Mouse (Mus musculus): ENCODE results near the gene Cela1.

Cela1 gene

DNA sequence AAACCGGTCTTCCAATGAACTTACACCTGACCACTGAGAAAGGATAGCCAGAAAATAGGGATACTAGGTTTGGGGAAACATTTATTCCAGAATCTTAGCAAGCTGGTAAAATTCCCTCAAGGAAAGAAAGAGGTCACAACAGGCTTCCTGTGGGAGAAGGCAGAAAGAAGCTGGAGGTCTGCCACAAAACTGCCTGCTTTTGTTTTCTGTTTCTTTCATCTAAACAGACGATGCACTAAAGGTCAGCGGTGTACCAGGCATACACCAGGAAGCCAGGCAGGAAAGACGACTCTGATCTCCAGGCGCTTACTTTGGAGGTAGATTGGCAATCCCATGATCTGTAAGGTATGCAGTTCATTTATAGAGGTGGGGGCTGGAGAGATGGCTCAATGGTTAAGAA lies 16.9 kb downstream of the Cela1 start:
- no peak for DNase-seq (ENCODE audit: low read depth, low spot score)

DNA sequence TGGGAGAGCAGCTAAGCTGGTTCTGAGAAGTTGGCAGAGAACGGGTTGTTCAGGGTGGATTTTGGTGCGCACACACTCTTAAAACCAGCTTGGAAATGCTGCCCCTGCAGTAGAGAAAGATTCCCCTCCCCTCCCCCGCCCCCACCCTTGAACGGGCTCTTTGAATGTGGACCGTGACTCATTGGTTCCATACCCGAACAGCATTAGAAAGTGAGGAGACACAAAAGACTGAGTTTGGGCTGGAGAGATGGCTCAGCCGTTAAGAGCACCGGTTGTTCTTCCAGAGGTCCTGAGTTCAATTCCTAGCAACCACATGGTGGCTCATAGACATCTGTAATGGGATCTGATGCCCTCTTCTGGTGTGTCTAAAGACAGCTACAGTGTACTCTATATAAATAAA lies 17.7 kb downstream of the Cela1 start:
- no peak for DNase-seq (ENCODE audit: low read depth, low spot score)

DNA sequence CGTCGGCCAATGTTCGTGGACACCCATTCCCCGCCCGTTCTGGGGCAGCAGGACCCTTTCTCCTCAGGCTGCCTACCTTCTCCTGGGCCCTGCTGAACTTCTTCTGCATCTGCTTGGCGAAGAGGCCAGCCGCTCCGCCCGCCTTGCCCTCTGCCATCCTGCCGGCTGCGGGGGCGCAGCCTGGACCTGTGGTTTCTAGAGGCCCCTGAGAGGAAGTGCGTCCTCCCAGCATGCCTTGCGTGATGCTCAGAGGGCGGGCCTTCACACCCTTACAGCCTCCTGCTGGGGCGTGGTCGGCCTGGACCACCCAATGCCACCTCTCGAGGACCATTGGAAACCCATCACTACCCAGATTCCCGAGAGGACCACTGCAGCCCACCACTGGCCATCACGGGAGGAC lies 18.4 kb downstream of the Cela1 start, which contains the start of gene Bin2:
Gene Bin2, minus strand, starts transcription at position 217 of the 400 bp plus-strand sequence.
- peak; percentile 93 for DNase-seq (ENCODE audit: low read depth, low spot score)

DNA sequence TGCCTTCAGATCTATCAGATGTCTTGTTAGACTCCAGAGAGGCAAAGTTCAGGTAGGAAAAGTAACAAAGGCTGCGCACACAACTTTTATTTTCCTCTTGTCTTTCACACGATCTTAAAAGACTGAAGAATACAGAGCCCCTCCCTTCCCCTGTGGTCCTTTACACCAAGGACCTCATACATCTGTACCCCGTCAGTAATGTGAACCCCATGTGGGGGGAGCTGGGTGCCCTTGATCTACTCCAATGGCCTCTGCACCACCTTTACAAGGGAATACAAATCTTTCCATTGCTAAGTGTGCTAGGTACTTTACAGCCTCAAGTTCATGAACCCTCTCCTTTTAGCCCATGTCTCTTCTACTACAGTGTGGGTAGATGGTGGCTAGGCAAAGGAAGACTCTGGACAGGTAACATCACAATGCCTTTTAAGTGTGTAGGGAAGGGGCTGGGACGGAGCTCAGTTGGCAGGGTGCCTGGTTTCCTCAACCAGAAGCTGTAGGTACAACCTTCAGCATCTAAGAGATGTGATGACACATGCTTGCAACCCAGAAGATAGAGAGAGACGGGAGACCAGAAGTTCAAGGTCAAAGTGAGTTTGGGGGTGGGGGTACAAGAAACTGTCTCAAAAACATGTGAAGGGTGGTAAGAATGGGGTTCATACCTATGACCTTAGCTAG lies 19.7 kb downstream of the Cela1 start:
- DNase-seq (ENCODE audit: low read depth, low spot score) = peak; percentile 32

DNA sequence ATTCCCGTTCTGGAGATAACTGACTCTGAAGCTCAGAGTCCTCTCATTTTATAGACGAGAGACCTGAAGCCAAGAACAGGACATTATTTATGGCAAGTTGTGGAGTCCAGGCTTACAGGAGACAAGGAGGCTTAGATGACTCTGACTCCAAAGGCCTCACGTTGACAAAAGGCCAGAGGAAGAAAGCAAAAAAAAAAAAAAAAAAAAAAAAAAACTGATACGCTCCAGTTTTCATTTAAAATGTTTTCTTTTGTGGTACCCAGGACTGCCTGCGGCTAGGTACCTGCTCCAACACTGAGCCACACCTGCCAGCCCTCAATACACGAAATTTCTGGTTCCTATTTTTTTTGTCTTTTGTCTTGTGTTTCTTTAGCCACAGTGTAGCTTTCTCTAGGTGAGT lies 20.3 kb downstream of the Cela1 start:
- no peak for DNase-seq (ENCODE audit: low read depth, low spot score)

DNA sequence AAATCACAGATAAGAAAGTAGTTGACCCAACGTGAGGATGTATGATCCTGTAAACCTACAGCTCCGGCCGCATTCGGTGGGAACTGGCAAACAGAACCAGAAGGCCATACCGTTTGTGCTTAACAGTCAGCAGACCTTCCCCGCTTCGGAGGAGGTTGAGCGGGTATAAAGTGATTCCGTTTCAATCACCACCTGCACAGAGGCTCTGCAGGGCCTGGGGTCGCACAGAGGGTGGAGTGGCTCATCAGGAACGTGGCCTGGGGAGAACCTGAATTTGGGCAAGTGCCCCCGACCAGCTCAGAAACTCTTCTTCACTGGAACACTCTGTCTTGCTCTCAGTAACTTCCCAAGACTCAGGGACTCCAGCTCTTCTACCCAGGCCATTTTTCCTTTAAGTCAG lies 20.9 kb downstream of the Cela1 start:
- peak; percentile 14 for DNase-seq (ENCODE audit: low read depth, low spot score)

DNA sequence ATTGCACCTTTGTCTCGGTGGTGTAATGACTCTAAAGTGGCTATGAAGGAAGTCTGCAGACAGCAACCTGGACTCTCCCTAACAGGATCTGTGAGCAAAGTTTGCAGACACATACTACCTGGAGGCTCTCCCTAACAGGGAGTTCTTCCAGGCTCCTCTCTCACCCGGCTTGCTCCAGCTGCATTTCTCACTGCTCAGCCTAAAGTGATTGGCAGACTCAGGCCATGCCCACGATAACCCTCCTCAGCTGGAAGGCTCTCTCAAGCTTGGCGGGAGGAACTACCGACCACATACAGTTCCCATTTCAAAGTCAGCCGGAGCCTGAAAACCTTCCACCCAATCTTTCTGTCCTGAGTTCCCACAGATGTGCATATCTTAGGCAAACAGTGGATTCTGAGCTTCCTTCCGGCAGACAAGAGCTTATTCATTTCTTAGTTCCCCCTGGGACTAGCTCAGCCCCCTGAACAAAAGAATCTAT lies 21.5 kb downstream of the Cela1 start:
- peak; percentile 57 for DNase-seq (ENCODE audit: low read depth, low spot score)

DNA sequence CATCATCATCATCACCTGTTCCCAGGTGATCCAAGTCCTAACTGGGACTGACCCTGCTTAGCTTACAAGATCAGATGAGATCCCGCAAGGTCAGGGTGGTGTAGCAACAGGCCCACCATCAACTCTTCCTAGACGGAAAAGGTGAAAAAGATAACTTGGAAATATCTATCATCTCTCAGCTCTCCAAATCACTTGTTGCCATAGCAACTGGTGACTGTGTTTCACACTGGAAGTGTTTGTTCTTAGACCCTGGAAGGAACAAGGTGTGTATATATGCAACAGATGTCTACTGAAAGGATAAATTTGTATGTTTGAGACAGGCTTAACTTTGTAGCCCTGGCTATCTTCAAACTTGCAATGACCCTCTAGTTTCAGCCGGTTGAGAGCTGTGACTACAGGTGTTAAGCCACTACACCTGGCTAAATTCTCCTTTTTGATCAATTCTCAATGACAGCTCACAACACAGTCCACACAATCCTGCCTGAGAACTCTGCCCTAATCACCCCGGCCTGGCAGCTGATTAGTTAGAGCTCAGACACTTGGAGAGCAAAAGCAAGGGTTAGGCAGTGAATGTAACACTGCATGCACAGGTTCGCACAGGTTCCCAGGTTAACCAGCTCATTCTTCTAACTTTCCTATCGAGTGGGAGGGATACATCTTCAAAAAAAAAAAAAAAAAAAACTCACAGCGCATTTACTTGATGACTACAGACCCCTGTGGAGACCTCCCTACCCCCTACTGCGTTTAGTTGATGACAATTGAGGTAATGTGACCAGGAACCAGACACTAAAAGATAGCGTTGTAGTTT lies 22.1 kb downstream of the Cela1 start:
- DNase-seq (ENCODE audit: low read depth, low spot score) = no peak

DNA sequence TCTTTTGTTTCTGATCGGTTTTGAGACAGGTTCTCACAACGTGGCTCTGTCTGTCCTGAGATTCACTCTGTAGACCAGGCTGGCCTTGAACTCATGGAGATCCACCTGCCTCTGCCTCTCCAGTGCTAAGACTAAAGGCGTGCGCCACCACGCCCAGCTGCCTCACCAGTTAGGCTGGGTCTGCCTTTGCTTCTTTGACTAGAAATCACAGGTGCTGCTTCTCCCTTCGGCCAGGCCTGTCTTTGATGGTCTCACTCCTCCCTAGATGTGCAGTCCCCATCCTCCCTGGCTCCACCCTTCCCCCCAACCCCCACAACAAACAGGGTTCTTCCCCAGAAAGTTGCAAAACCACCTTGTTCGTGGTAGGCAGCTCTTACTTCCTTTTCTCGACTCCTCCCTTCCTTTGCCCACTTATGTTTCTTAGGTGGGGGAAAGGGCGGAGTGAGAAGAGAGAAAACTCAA lies 22.9 kb downstream of the Cela1 start:
- peak; percentile 96 for DNase-seq (ENCODE audit: low read depth, low spot score)

DNA sequence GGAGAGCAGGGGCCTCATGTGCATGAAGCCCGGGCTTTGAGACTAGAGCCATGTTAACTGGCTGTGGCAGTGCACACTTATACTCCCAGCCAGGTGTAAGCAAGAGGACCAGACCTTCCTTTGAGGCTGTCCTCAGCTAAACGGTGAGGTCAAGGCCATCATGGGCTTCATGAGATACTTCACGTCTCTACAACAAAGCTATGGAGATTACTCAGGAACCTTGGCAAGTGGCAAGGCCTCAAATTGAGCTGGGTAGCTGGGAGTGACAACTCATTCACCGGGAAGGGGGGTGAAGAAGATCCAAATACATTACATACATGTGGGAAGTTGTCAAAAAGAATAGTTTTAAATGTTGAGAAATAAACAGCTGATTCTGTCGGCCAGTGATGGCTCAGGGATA lies 26.9 kb downstream of the Cela1 start:
- DNase-seq (ENCODE audit: low read depth, low spot score) = no peak

DNA sequence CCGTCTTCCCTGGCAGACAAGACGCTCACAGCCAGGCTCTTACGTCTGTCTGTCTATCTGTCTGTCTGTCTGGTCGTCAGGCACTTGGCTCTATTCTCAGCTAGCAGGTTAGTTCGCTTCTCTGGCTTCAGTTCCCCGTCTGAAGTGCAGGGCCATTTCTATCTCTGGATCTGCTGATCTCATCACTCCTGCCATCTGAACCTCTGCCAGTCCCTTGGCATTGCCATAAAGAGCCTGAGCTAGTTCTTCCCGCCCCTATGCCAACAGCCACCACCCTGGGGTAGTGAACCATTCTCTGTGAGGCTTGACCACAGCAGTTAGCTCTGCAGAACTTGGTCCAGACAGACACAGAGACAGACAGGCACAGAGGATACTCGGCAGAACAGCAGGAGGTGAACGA lies 27.4 kb downstream of the Cela1 start:
- DNase-seq (ENCODE audit: low read depth, low spot score) = no peak

DNA sequence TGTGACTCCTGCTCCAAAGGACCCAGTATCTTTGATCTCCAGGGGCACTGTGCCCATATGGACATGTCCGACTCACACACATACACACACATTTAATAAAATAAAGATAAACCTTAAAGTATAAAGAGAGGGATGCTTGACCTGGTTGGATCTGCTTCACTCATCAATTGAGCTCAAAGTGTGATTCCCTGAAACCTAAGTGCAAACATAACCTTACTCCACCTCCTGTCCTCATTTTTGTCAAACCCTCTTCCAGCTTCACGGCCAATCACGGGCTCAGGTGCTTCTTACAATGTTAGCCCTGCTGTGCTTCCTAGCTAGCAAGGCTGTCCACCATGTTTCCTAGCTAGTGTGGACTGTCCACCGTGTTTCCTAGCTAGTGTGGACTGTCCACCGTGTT lies 32.5 kb downstream of the Cela1 start:
- no peak for DNase-seq (ENCODE audit: low read depth, low spot score)

DNA sequence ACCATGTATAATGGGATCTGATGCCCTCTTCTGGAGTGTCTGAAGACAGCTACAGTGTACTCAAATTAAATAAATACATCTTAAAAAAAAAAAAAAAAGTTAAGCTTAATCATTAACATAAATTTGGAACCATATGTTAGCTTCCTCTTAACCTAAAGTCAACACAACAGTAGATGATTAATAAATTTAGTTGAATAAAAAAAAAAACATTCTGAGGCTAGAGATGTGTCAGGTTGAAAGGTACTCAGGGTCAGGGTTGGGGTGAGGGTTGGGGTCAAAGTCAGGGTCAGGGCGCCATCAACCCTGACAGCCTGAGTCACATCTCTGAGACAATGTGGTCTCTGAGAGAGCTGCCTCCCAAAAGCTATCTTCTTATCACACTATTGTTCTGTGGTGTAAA lies 33.5 kb downstream of the Cela1 start:
- no peak for DNase-seq (ENCODE audit: low read depth, low spot score)

DNA sequence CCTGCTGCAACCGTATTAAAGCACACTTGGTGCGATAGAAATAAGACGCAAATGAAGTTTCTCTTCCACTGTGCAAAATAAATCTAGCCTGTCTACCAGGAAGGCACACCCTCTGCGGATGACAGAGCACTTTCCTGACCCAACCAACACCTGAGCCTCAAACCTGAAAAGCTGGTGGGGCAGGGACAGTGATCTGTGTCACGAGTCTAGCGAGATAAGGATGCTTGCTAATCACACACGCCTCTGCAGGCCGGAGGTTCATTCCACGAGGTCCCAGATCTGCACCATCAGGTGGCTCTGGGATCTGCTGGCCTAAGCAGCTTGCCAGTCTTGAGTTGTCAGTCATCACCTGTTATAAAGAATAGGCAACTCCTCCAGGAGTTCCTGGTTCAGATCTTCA lies 36.1 kb downstream of the Cela1 start:
- DNase-seq (ENCODE audit: low read depth, low spot score) = no peak

DNA sequence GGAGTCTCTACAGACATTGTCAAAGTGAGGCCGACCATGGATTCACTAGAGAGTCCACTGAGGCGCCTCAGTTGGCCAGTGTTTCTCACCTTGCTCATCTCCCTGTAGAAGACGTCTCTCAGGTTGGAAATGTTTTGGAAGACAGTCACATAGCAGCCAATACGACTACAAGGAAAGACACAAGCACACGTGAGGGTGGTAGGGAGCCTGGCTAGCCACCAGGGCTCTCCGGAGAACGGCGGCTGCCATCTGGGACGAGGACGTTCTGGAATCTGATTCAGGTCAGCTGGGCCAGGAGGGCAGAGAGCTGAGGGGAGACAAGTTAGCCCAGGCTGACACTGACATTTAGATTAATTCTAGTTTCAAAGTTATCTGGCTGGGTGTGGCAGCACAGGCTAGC lies 37.6 kb downstream of the Cela1 start:
- no peak for DNase-seq (ENCODE audit: low read depth, low spot score)

DNA sequence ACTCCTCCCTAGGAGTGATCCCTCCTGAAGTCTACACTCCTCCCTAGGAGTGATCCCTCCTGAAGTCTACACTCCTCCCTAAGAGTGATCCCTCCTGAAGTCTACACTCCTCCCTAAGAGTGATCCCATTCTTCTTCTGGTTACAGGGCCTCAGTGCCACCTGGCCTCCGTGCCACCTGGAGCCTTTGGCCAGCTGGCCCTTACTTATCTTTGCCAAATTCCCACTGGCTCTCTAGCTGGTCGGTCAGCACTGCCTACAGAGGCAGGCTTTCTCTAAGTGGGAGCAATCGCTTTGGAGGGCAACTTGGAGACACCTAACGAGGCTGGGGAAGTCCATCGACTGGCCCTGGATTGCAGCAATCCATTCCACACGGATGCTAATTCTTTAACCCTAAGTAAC lies 41.6 kb downstream of the Cela1 start:
- no peak for DNase-seq (ENCODE audit: low read depth, low spot score)

DNA sequence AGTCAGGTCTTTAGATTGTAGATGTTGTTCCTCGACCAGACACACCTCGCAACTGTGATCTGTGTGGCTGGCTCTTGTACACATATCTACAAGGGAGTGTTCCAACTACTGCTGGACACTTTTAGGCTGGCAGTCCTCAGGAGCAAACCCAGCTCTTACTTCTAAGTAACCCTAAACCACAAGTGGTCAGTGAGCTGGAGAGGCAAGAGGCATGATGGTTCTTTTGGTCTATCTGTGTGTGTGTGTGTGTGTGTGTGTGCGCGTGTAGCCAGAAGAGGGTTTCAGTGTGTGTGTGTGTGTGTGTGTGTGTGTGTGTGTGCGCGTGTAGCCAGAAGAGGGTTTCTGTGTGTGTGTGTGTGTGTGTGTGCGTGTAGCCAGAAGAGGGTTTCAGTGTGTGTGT lies 45.3 kb downstream of the Cela1 start:
- DNase-seq (ENCODE audit: low read depth, low spot score) = no peak

DNA sequence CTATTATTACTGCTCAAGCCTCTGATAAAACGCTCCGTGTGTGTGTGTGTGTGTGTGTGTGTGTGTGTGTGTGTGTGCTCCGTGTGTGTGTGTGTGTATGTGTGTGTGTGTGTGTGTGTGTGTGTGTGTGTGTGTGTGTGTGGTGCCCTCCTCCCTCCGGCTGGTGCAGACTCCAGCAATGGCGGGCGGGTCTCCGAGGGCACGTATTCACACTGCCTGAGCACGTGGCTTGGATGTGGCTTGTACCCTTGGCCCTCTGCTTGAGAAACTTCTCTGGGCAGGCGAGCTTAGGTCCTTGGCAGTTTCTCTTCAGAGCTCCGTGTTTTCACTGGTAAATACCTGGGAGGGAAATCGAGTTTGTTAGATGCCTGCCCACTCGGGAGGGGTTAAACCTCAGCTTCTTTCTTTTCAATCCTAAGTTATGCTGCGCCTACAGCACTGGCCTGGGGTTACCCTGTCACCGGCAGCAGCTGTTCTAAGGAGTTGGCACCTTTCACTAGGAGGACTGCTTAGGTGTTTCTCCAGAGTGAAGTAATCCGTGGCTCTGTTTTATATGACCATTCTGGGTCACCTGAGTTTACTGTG lies 46.4 kb downstream of the Cela1 start:
- no peak for DNase-seq (ENCODE audit: low read depth, low spot score)

DNA sequence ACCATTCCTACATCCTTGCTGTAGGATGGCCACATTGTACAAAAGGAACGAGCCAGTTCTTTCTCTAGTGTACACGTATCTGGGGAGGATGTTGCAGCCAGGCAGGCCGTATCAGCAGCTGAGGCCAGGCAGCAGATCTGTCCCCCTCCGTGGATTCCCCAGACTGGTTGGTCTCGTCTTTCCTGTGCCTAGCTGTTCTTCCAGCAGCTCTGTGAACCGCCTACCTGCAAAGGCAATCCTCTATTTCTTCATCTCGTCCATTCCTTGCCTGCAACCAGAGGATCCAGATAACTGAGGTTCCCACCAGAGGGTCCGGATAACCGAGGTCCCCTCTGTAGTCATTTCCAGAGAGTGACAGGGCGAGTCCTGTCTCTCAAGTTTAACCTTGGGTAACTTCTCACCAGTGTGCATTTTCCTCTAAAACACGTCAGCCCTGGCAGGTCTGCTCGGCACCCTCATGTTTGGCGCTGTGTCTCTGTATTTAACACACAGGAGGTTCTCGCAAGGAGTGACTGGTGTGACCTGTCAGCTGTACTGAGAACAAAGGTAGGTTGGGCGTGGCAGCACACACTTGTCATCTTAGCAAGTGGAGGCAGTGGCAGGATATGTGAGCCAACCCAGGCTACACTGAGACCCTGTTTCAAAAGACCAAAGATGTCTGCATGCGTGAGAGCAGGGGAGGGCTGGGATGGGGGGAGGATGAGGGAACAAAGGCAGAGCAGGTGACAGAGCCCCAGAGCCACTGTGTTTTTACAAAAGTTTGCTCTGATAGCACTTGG lies 47.6 kb downstream of the Cela1 start:
- no peak for DNase-seq (ENCODE audit: low read depth, low spot score)

DNA sequence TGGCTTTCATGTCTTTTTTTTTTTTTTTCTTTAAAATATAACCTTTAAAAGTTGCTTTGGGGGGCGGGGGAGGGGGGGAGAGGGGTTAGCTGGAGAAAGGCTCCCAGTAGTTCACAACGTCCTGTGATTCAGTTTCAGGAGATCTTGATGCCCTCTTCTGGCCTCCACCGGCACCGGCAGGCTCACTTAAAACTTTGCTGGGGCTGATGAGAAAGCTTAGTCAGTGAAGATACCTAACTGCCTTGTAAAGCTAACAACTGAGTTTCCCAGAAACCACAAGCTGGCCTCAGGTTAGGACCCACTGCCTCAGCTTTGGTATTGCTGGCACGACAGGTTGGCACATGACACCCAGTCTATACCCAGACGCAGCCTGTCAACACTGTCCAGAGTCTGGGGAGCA lies 50.1 kb downstream of the Cela1 start:
- DNase-seq (ENCODE audit: low read depth, low spot score) = peak; percentile 69

DNA sequence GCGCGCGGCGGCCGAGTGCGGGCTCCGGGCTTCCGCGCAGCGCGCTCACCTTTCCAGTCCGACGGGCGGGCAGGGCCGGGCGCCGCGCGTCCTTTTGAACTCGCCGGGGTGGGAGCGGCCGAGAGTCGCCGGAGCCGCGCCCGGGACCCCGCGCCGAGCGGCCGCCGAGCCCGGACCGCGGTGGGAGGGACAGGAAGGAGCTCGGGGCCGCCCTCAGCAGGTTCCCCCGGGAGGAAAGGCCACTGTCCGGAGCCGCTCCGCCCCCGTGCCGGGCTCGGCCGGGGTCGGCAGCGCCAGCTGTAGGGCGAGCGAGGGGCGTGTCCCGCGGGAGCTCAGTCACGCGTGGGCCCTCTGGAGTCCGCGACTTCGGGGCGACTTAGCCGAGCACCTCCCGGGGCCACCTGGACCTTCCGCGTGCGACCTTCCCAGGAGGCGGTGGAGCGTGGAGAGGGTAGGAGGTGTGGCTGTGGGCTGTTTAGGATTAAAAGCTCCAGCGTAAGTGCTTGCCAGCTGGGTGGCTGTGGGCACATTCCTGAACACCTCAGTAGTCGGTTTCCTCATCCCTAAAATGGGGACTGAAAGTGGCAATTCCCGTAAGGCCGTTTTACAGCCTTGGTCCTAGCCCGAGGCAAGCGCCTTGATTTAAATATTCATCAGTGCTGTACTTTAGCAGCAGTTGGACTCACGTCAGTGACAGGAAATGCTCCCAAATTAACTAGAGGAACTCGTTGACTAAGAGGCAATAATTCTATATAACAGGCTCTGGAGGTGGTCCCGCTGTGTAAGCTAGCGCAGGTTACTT lies 50.8 kb downstream of the Cela1 start, which contains the start of gene Smagp:
Gene Smagp, minus strand, starts transcription at position 241 of the 802 bp plus-strand sequence.
- DNase-seq (ENCODE audit: low read depth, low spot score) = peak; percentile 78
